Mouse (Mus musculus) MEL (cell line): ENCODE results near the gene Apoa5. TPM values are rescaled to one million over a fixed set of nuclear protein-coding genes. Genes with fewer than 3 reads are reported as not detected.

Experiments
- DNase-seq: peaks from one replicate; pipeline ENCODE4 v3.0.0; 2011; ENCODE audit warnings: low read depth, low spot score
- H3K27ac ChIP-seq: 2 replicates; pipeline ENCODE4 v1.5.1; 2012; ENCODE audit warnings: low read depth, mild to moderate bottlenecking, control low read depth, low read length, moderate library complexity; ENCODE audit not compliant: control insufficient read depth
- H3K27me3 ChIP-seq, 2 experiments: fragments of 150-350 bp in 1 of 2; sonication (generic) in 1 of 2; 2 replicates each; pipeline ENCODE4 v1.6.1; 2012; ENCODE audit warnings: low read length in 2 of 2, mild to moderate bottlenecking in 2 of 2, improper control_type of control experiment in 1 of 2, moderate library complexity in 1 of 2; ENCODE audit not compliant: insufficient read depth in 2 of 2, control insufficient read depth in 1 of 2
- H3K36me3 ChIP-seq, 2 experiments: 2 replicates each; pipeline ENCODE4 v1.6.1; 2012 to 2014; ENCODE audit warnings: low read length in 2 of 2, improper control_type of control experiment in 1 of 2, inconsistent platforms in 1 of 2, mild to moderate bottlenecking in 1 of 2; ENCODE audit not compliant: insufficient read depth in 2 of 2, control insufficient read depth in 1 of 2
- H3K4me1 ChIP-seq, 2 experiments: fragments of 150-350 bp in 1 of 2; sonication (generic) in 1 of 2; 2 replicates each; pipeline ENCODE4 v1.6.1; 2012; ENCODE audit warnings: low read length in 2 of 2, improper control_type of control experiment in 1 of 2, mild to moderate bottlenecking in 1 of 2; ENCODE audit not compliant: insufficient read depth in 2 of 2, control insufficient read depth in 1 of 2
- H3K4me3 ChIP-seq, 2 experiments: fragments of 150-350 bp in 1 of 2; sonication (generic) in 1 of 2; 2 replicates each; pipeline ENCODE4 v1.5.1; 2012; ENCODE audit warnings: low read depth in 2 of 2, low read length in 2 of 2, mild to moderate bottlenecking in 2 of 2, moderate library complexity in 2 of 2, control low read depth in 1 of 2, improper control_type of control experiment in 1 of 2; ENCODE audit not compliant: control insufficient read depth in 1 of 2, insufficient read depth in 1 of 2
- H3K79me2 ChIP-seq: 2 replicates; pipeline ENCODE4 v1.6.1; 2012; ENCODE audit warnings: mild to moderate bottlenecking, low read length, moderate library complexity; ENCODE audit not compliant: control insufficient read depth, poor library complexity, insufficient read depth
- H3K9ac ChIP-seq: 2 replicates; pipeline ENCODE4 v1.6.1; 2012; ENCODE audit warnings: low read depth, mild to moderate bottlenecking, control low read depth, low read length, moderate library complexity; ENCODE audit not compliant: control insufficient read depth, poor library complexity, severe bottlenecking
- H3K9me3 ChIP-seq: fragments of 150-350 bp; sonication (generic); replicated peaks from 2 replicates; pipeline ENCODE4 v1.6.1; 2012; ENCODE audit warnings: mild to moderate bottlenecking, low read length, improper control_type of control experiment, moderate library complexity; ENCODE audit not compliant: insufficient read depth
- BHLHE40 ChIP-seq: IDR thresholded peaks from 2 replicates; pipeline ENCODE4 v1.6.1; 2012; ENCODE audit warnings: low read depth, mild to moderate bottlenecking, inconsistent platforms, low read length, improper control_type of control experiment, borderline replicate concordance
- CHD1 ChIP-seq: IDR thresholded peaks from 2 replicates; pipeline ENCODE4 v1.6.1; 2012; ENCODE audit warnings: low read depth, mild to moderate bottlenecking, inconsistent platforms, low read length, improper control_type of control experiment
- CHD2 ChIP-seq: IDR thresholded peaks from 2 replicates; pipeline ENCODE4 v1.6.1; 2011; ENCODE audit warnings: low read length, improper control_type of control experiment
- CTCF ChIP-seq, 3 experiments: IDR thresholded peaks in 2 of 3; conservative IDR thresholded peaks in 1 of 3; 2 replicates each; pipeline ENCODE4 v1.5.1; 2011 to 2012; ENCODE audit warnings: low read length in 3 of 3, low read depth in 2 of 3, mild to moderate bottlenecking in 2 of 3, improper control_type of control experiment in 1 of 3, inconsistent platforms in 1 of 3, mixed read lengths in 1 of 3, moderate library complexity in 1 of 3; ENCODE audit not compliant: control insufficient read depth in 1 of 3, insufficient read depth in 1 of 3, poor library complexity in 1 of 3, severe bottlenecking in 1 of 3
- E2F4 ChIP-seq: IDR thresholded peaks from 2 replicates; pipeline ENCODE4 v1.6.1; 2011; ENCODE audit warnings: low read depth, low read length, improper control_type of control experiment, borderline replicate concordance
- EP300 ChIP-seq, 2 experiments: IDR thresholded peaks; 2 replicates each; pipeline ENCODE4 v1.6.1; 2011; ENCODE audit warnings: improper control_type of control experiment in 2 of 2, low read length in 2 of 2, low read depth in 1 of 2, mild to moderate bottlenecking in 1 of 2
- ETS1 ChIP-seq: IDR thresholded peaks from 2 replicates; pipeline ENCODE4 v1.6.1; 2012; ENCODE audit warnings: low read depth, mild to moderate bottlenecking, inconsistent platforms, low read length, improper control_type of control experiment, moderate library complexity
- MAFK ChIP-seq: IDR thresholded peaks from 2 replicates; pipeline ENCODE4 v1.6.1; 2011; ENCODE audit warnings: low read depth, mild to moderate bottlenecking, low read length, improper control_type of control experiment, borderline replicate concordance
- MAX ChIP-seq: IDR thresholded peaks from 2 replicates; pipeline ENCODE4 v1.6.1; 2011; ENCODE audit warnings: low read length, improper control_type of control experiment
- MAZ ChIP-seq: IDR thresholded peaks from 2 replicates; pipeline ENCODE4 v1.6.1; 2012; ENCODE audit warnings: low read depth, mild to moderate bottlenecking, inconsistent platforms, low read length, improper control_type of control experiment
- MYB ChIP-seq: IDR thresholded peaks from 2 replicates; pipeline ENCODE4 v1.6.1; 2011; ENCODE audit warnings: mild to moderate bottlenecking, low read depth, low read length, improper control_type of control experiment
- MYC ChIP-seq: IDR thresholded peaks from 2 replicates; pipeline ENCODE4 v1.6.1; 2011; ENCODE audit warnings: low read depth, mild to moderate bottlenecking, low read length, improper control_type of control experiment, moderate library complexity
- NELFE ChIP-seq: IDR thresholded peaks from 2 replicates; pipeline ENCODE4 v1.6.1; 2011; ENCODE audit warnings: low read depth, low read length, improper control_type of control experiment
- POLR2AphosphoS2 ChIP-seq: IDR thresholded peaks from 2 replicates; pipeline ENCODE4 v1.6.1; 2011; ENCODE audit warnings: low read length, improper control_type of control experiment
- POLR2AphosphoS5 ChIP-seq: IDR thresholded peaks from 2 replicates; pipeline ENCODE4 v1.6.1; 2012; ENCODE audit warnings: low read depth, borderline replicate concordance, mild to moderate bottlenecking, inconsistent platforms, low read length, moderate library complexity, mixed read lengths
- RCOR1 ChIP-seq: IDR thresholded peaks from 2 replicates; pipeline ENCODE4 v1.6.1; 2012; ENCODE audit warnings: low read depth, mild to moderate bottlenecking, inconsistent platforms, low read length, improper control_type of control experiment
- SIN3A ChIP-seq: IDR thresholded peaks from 2 replicates; pipeline ENCODE4 v1.6.1; 2012; ENCODE audit warnings: low read length, improper control_type of control experiment, inconsistent platforms
- SMC3 ChIP-seq: IDR thresholded peaks from 2 replicates; pipeline ENCODE4 v1.6.1; 2011; ENCODE audit warnings: low read depth, low read length, improper control_type of control experiment
- UBTF ChIP-seq: IDR thresholded peaks from 2 replicates; pipeline ENCODE4 v1.6.1; 2012; ENCODE audit warnings: low read depth, mild to moderate bottlenecking, inconsistent platforms, low read length, improper control_type of control experiment, moderate library complexity, borderline replicate concordance; ENCODE audit not compliant: insufficient read depth
- ZKSCAN1 ChIP-seq: IDR thresholded peaks from 2 replicates; pipeline ENCODE4 v1.6.1; 2012; ENCODE audit warnings: low read depth, mild to moderate bottlenecking, inconsistent platforms, low read length, improper control_type of control experiment, moderate library complexity
- ZNF384 ChIP-seq: IDR thresholded peaks from 2 replicates; pipeline ENCODE4 v1.6.1; 2012; ENCODE audit warnings: low read depth, mild to moderate bottlenecking, inconsistent platforms, low read length, improper control_type of control experiment
- polyA plus RNA-seq, 2 experiments: library from polyadenylated mRNA; stranded (reverse) in 1 of 2; unstranded in 1 of 2; fragments of >175 nt in 1 of 2; fragments of >200 nt in 1 of 2; gene quantifications; 2 replicates each; pipeline versions ENCODE4 v1.2.1 to v1.2.4; 2012; ENCODE audit warnings: low replicate concordance in 2 of 2, low read depth in 1 of 2; ENCODE audit not compliant: insufficient read length in 2 of 2, insufficient read depth in 1 of 2, missing spikeins in 1 of 2
- total RNA-seq: library from RNA; depleted of rRNA; stranded (reverse); fragments of 300-350 nt; gene quantifications from 2 replicates; pipeline ENCODE4 v1.2.3, GENCODE M21; 2012

Gene Apoa5
- total and polyA plus RNA-seq, 3 experiments: 0.04 TPM; not detected in 2

DNA sequence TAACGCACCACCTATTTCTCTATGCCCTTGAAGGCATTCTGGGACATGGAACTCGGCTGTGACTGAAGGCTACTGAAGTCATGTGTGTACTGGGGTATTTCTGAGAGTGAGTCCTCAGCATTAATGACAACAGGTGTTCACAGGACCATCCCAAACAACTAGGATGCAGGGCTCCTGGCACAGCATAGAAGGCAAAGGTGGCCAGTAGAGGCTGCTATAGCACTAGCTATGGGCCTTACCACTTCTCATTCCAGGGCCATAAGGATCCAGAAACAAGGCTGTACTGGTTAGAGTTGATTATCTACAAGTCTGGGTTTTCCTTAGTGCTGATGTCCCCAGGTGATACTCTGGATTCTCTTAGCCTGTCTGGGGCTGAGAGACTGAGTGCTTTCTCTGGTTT, 46.5 kb downstream of the Apoa5 start:
- Histone ChIP-seq H3K9ac (no peak overlapping the region), H3K27me3 (no peaks in the 10 kb centered on the region), H3K36me3 (no peaks in the 10 kb centered on the region), H3K4me1 (no peaks in the 10 kb centered on the region), H3K9me3 (no peaks in the 10 kb centered on the region), H3K4me3 (no peak overlapping the region), H3K27ac (no peak overlapping the region), H3K79me2 (no peaks in the 10 kb centered on the region)
- no peak for DNase-seq
- peak in 1 of 3 experiments; percentile 10; a peak in 1 of 6 replicates for TF ChIP-seq CTCF (IDR thresholded peaks at IDR 0.05 in 2 of 3, conservative IDR thresholded peaks at IDR 0.05 in 1 of 3; ENCODE audit: control insufficient read depth in 1 of 3, insufficient read depth in 1 of 3, low read depth in 2 of 3, low read length in 3 of 3, poor library complexity in 1 of 3, severe bottlenecking in 1 of 3)
- TF ChIP-seq E2F4: no peak
- TF ChIP-seq EP300 (IDR thresholded peaks at IDR 0.05; ENCODE audit: low read depth in 1 of 2, low read length in 2 of 2): no peak
- no peak for TF ChIP-seq MYC
- TF ChIP-seq MAX: 0 out of 2 replicates have a peak, but pooled peaks have one; percentile 2

DNA sequence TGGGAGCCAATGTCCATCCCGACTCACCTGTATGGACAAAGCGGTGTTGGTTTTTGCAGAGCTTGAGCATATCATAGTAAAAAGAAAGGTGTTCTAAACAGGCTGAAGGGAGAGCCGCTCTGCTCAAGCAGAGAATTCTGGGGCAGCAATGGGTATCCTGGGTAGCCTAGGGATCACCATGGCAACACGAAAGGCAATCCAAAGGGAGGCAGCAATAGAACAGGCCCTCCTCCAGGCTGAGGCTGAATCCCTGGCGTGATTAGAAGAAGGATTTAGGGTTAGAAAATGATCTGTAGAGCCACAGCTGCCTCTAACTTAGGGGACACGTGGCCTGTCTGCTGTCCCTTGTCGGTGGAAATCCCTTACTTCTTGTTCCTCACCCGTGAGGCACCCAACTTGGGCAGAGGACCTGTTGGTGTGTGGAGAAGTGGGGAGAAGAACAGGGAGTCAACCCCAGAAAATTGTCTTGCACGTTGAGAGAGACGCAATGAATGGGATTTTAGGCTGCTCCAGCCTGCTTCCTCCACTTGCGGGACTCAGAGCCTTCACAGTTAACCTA, 47.5 kb downstream of the Apoa5 start:
- TF ChIP-seq ZKSCAN1 (no peak), ETS1 (no peak), MAZ (no peak), SIN3A (no peak), POLR2AphosphoS5 (no peak), ZNF384 (no peak), RCOR1 (no peak), CHD2 (no peak), MYB (no peak), POLR2AphosphoS2 (no peak), CHD1 (no peak), BHLHE40 (no peak), MAFK (no peak), UBTF (no peak), NELFE (no peak), SMC3 (no peak), MYC (no peak)
- H3K9ac ChIP-seq: no peak overlapping the region
- no peak overlapping the region for H3K4me3 ChIP-seq
- no peaks in the 10 kb centered on the region for H3K79me2 ChIP-seq
- no peaks in the 10 kb centered on the region for H3K4me1 ChIP-seq
- peaks cover 0 to 3% of the 10 kb centered on the region in 2 experiments; a peak in 2 of 4 replicates for H3K27me3 ChIP-seq
- no peaks in the 10 kb centered on the region for H3K9me3 ChIP-seq
- DNase-seq: no peak
- no peak overlapping the region for H3K27ac ChIP-seq
- no peaks in the 10 kb centered on the region for H3K36me3 ChIP-seq
